Mouse (Mus musculus) neutrophil, adult 59 days (primary cell): ENCODE data around the gene Zfp287. TPM values are rescaled to one million over a fixed set of nuclear protein-coding genes. Genes with fewer than 3 reads are reported as not detected.

Experiments used
- total RNA-seq, 2 experiments: library from RNA; stranded (reverse); gene quantifications; 1 replicate in 1 of 2; 2 replicates in 1 of 2; pipeline ENCODE4 v1.2.4; 2023

The Zfp287 gene
- under 1 TPM in 1 of 2 experiments, not detected in 1; 0.37 TPM for total RNA-seq

GRCm38 (mm10) chr11:62731311-62732021 lies at the start of gene Zfp287:
Gene Zfp287, minus strand, starts transcription at chr11:62731905.

GRCm38 (mm10) chr11:62752780-62753179 lies 21.1 kb upstream of the Zfp287 start, which contains the start of gene Gm10428:
Gene Gm10428, plus strand, starts transcription at chr11:62753100.

Other genes starting within 250 kb of the Zfp287 start
- gene Cenpv, start 192.6 kb downstream of the Zfp287 start, total RNA-seq = 1 to 10 TPM; 3.2 to 6.9 TPM
- 1,000 to 10,000 TPM; 1,421 to 1,551 TPM for gene Ubb, start 180.7 kb downstream of the Zfp287 start, total RNA-seq
- gene Trpv2, start 157.4 kb downstream of the Zfp287 start, total RNA-seq = 10 to 100 TPM; 48.4 to 52.5 TPM
- 1 to 10 TPM; 2.9 to 3.1 TPM for gene Lrrc75a, start 83.4 kb downstream of the Zfp287 start, total RNA-seq
- gene Mmgt2, start 83.2 kb downstream of the Zfp287 start, total RNA-seq = 1 to 10 TPM; 7.2 to 9.7 TPM
- not detected for gene Gm10428, start 21.2 kb upstream of the Zfp287 start, total RNA-seq
- under 1 TPM in 1 of 2 experiments, not detected in 1; 0.97 TPM for gene Zfp286, start 57.6 kb upstream of the Zfp287 start, total RNA-seq
- gene Trim16, start 88.3 kb upstream of the Zfp287 start, total RNA-seq = 10 to 100 TPM; 14.4 to 16.5 TPM
- 1 to 10 TPM; 1.0 to 2.3 TPM for gene Fbxw10, start 115.2 kb upstream of the Zfp287 start, total RNA-seq
- 1 to 10 TPM; 9.2 to 9.9 TPM for gene Tvp23b, start 147.6 kb upstream of the Zfp287 start, total RNA-seq
- gene Cdrt4, start 219.3 kb upstream of the Zfp287 start, total RNA-seq = not detected